Mouse (Mus musculus) lung, postnatal 0 days (tissue): ENCODE results near the gene Nsf.

Experiments
- CTCF ChIP-seq: IDR thresholded peaks from 2 replicates; pipeline ENCODE4 v1.5.1; 2016; ENCODE audit warnings: antibody characterized with exemption, mild to moderate bottlenecking
- EP300 ChIP-seq: IDR thresholded peaks from 2 replicates; pipeline ENCODE4 v1.6.1; 2016; ENCODE audit warnings: antibody characterized with exemption, mild to moderate bottlenecking, control low read depth

DNA sequence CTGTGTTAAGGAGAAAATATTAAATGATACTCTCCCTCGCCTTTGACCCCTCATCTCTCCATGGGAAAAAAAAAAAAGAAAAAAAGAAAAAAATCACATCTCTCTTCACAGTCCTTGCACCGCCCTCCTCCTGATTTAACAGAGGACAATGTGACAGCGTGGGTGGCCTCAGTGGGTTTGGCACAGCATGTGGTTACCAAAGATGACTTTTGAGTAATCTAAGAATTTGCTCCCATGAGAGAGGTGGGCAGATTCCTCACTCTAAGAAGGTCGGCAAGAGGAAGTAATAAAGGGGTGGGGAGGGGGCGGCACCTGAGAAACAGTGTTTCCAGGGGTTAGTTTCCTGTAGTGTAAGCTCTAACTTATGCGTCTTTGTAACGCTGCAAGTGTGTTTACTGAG is 37.0 kb downstream of the Nsf start:
- TF ChIP-seq CTCF (no peak), EP300 (no peak)
